ENCODE assay signal across 10 mouse cellular contexts in genomic region chr11:75273466-75273865, GRCm38 (mm10).
DNase-seq lines count a peak whose midpoint lies in the region; ATAC-seq and TF ChIP-seq lines count a peak whose summit lies in the region.
"Had no signal": no experiment of that assay in that cellular context is flagged by ENCODE, and none has a peak within 500 bp of the region (broad histone marks: within the 10 kb centered on the region; RNA-seq: fewer than 3 reads in every experiment).

No protein-coding gene starts in this region.

- H3K4me3 ChIP-seq in layer of hippocampus, adult 2 months: no peak overlapping the region; the same call in 1 of the 2 replicates
- no peak overlapping the region for H3K4me3 ChIP-seq in forebrain, embryonic 11.5 days (ENCODE audit: low read depth, low read length)
- H3K4me3 ChIP-seq in hindbrain, postnatal 0 days (ENCODE audit: low read length): no peak overlapping the region
- no peak overlapping the region for H3K4me3 ChIP-seq in neural tube, embryonic 13.5 days

- no peak for DNase-seq in layer of hippocampus, adult 2 months (ENCODE audit: low spot score in 2 of 2)
- no peak for DNase-seq in layer of hippocampus, postnatal 25 days (ENCODE audit: extremely low spot score in 1 of 2, low spot score in 1 of 2)
- peak; percentile 68 for DNase-seq in forebrain, embryonic 11.5 days (ENCODE audit: low spot score)
- DNase-seq in hindbrain, postnatal 0 days (ENCODE audit: low spot score): peak; percentile 57
- DNase-seq in adrenal gland, adult 2 months: no peak
- no peak for DNase-seq in spleen, postnatal 10 days (ENCODE audit: low spot score in 2 of 2)
- DNase-seq in lung, postnatal 25 days (ENCODE audit: low spot score): no peak
- DNase-seq: kidney, postnatal 10 days; lung, embryonic 14.5 days had no signal

- H3K36me3 ChIP-seq in forebrain, embryonic 11.5 days (ENCODE audit: control insufficient read depth, insufficient read depth, low read length): no peaks in the 10 kb centered on the region
- H3K36me3 ChIP-seq in hindbrain, postnatal 0 days (ENCODE audit: insufficient read depth, low read length): no peaks in the 10 kb centered on the region
- H3K36me3 ChIP-seq in neural tube, embryonic 13.5 days: no peaks in the 10 kb centered on the region

- H3K9ac ChIP-seq in forebrain, embryonic 11.5 days (ENCODE audit: low read length): peak overlapping the region; percentile 27; the same call in 1 of the 2 replicates
- no peak overlapping the region for H3K9ac ChIP-seq in hindbrain, postnatal 0 days (replicated peaks; ENCODE audit: low read length)
- peak overlapping the region; percentile 47 for H3K9ac ChIP-seq in neural tube, embryonic 13.5 days
- H3K9ac ChIP-seq: lung, embryonic 14.5 days had no signal

- ATAC-seq in forebrain, embryonic 11.5 days (replicated peaks; ENCODE audit: low FRiP score): no peak
- peak; percentile 68 for ATAC-seq in hindbrain, postnatal 0 days
- ATAC-seq in neural tube, embryonic 13.5 days (ENCODE audit: low read depth): 0 out of 2 replicates have a peak, but pooled peaks have one; percentile 45

- WGBS in forebrain, embryonic 11.5 days: 11% methylated on average over 8 of the region's 8 CpGs
- WGBS in hindbrain, postnatal 0 days: 10% methylated on average over 8 of the region's 8 CpGs
- WGBS in neural tube, embryonic 13.5 days: 6% methylated on average over 8 of the region's 8 CpGs

- H3K27ac ChIP-seq in layer of hippocampus, adult 2 months: peak overlapping the region; percentile 69
- no peak overlapping the region for H3K27ac ChIP-seq in forebrain, embryonic 11.5 days (ENCODE audit: low read depth, low read length)
- peak overlapping the region; percentile 75 for H3K27ac ChIP-seq in hindbrain, postnatal 0 days
- H3K27ac ChIP-seq in neural tube, embryonic 13.5 days (replicated peaks): peak overlapping the region; percentile 59

- peak overlapping the region; percentile 20 for H3K4me2 ChIP-seq in forebrain, embryonic 11.5 days (ENCODE audit: low read depth, low read length, severe bottlenecking)
- peak overlapping the region; percentile 31; the same call in 1 of the 2 replicates for H3K4me2 ChIP-seq in hindbrain, postnatal 0 days (ENCODE audit: low read depth, low read length)
- peak overlapping the region; percentile 36 for H3K4me2 ChIP-seq in neural tube, embryonic 13.5 days
- H3K4me2 ChIP-seq: lung, embryonic 14.5 days had no signal

- H3K9me3 ChIP-seq in forebrain, embryonic 11.5 days (ENCODE audit: control insufficient read depth, low read length): no peaks in the 10 kb centered on the region
- H3K9me3 ChIP-seq in hindbrain, postnatal 0 days (ENCODE audit: low read length): no peaks in the 10 kb centered on the region
- no peaks in the 10 kb centered on the region for H3K9me3 ChIP-seq in neural tube, embryonic 13.5 days

- no peak for TF ChIP-seq CTCF in layer of hippocampus, adult 2 months (conservative IDR thresholded peaks at IDR 0.05)
- TF ChIP-seq CTCF in hindbrain, postnatal 0 days (IDR thresholded peaks at IDR 0.05; ENCODE audit: low read depth): no peak

- H3K4me1 ChIP-seq in forebrain, embryonic 11.5 days (replicated peaks; ENCODE audit: control insufficient read depth, insufficient read depth, low read length): peaks cover 21% of the 10 kb centered on the region
- H3K4me1 ChIP-seq in hindbrain, postnatal 0 days (ENCODE audit: insufficient read depth, low read length): peaks cover 30% of the 10 kb centered on the region
- peaks cover 34% of the 10 kb centered on the region for H3K4me1 ChIP-seq in neural tube, embryonic 13.5 days (replicated peaks)

- no peaks in the 10 kb centered on the region for H3K27me3 ChIP-seq in forebrain, embryonic 11.5 days (ENCODE audit: control insufficient read depth, insufficient read depth, low read length)
- no peaks in the 10 kb centered on the region for H3K27me3 ChIP-seq in hindbrain, postnatal 0 days (ENCODE audit: insufficient read depth, low read length)
- H3K27me3 ChIP-seq in neural tube, embryonic 13.5 days: no peaks in the 10 kb centered on the region

Comparison
In these comparisons a context has a peak if more than half of its experiments do, and no peak if none do; other contexts are left out.
1. DNase-seq: peak in forebrain, embryonic 11.5 days (single experiment) and hindbrain, postnatal 0 days (single experiment); none in layer of hippocampus, adult 2 months (0 of 2), layer of hippocampus, postnatal 25 days (0 of 2), adrenal gland, adult 2 months (single experiment), spleen, postnatal 10 days (0 of 2) and lung, postnatal 25 days (single experiment).
2. Peak in every context shown above with its lines, with median percentiles within 50 percentile points of each other: H3K4me2 ChIP-seq.